Mouse (Mus musculus): ENCODE results near the gene Gmpr.
"Not testable (repeated sequence)": the region's sequence is repeated elsewhere in the genome, so short reads cannot be mapped to it uniquely, and the experiment has no call there.

The Gmpr gene

DNA sequence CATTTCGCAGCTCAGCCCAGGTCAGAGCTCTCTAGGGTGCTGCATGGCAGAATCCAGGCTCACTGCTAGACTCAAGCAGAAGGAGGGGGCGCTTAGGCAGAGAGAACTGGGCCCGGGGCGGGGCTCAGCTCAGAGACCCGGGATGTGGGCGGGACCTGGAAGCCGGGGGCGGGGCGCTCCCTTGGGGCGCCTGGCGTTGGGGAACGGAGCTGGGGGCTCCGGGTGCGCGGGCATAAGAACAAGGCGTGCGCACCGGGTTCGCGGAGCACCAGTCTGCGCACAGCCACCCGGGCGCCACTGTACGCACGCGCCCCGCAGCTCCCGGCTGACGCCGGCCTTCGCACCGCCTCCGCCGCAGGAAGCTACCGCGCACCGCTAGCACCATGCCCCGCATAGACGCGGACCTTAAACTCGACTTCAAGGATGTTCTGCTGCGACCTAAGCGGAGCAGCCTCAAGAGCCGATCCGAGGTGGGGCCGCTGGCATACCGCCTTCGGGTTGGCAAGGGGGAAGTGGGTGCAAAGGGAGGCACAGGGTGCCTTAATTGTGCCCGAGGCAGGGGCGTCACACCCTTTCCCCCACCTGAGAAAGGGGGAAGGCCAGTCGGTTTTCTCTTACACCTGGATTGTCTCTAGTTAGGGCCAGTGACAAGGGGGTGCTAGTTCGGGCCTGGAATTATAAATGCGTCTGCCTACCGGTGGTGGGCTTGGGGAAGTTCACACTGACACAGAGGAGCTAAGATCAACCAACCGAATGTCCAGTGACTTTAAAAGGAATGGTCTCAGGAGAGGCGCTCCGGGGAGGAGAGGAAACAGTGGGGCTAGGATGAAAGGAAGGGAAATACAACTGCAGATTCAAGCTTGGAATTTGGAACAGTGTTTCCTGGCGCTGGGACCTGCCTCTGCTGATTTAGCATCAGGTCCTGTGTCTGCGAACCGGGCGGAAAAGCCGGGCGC is at the start of gene Gmpr:
Gene Gmpr, plus strand, starts transcription at position 171 of the 956 bp plus-strand sequence.
- DNase-seq (ENCODE audit: low spot score in 2 of 2), result peak; percentile 52 to 60

DNA sequence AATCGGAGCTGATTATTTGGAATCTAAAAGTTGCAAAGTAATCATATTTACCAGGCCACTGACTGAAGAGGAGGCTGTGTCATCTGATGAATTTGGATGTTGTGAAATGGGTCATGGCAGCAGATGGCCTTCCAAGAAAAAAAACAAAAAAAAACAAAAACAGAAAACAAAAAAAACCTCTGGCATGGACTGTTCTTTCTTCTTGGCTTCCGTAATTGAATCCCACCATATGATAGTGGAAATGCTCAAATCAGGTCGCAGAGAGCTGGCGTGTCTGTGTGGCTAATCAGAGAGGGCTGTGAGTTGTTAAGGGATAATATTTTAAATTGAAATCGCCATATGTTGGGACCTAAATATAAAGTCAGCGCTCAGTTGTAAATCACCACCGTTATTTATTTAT is 49.8 kb upstream of the Gmpr start:
- DNase-seq (ENCODE audit: low spot score in 2 of 2), result no peak

- DNase-seq (ENCODE audit: low spot score in 2 of 2), result no peak
Observed at GRCm38 (mm10) chr13:45460177-45460576, 47.1 kb upstream of the Gmpr start.

DNA sequence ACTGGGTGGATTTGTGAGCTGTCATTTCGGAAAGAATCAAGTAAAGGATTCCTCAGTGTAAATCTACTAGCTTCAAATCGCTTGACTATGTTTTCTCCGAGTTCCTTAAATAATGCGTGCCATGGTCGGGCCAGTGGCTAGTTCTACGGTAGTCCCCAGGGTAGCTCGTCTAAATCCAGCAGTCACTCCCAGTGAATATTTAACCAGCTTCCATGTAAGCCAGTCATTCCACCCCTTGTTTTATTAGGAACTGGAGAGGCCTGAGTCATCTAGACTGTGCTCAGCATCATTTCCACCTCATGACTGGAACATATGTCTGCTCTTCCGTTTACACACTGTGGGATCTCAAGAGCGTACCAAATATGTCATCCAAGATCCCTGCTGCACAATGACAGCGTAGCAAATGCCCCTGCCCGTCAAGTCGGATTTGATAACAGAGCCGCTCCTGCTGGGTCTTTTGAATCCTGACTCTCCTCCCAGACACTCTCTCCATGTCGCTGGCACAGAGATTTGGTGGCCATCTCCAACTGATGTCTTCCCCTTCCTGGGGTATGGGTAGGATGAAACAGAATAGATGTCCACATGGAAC is 45.8 kb upstream of the Gmpr start:
- DNase-seq (ENCODE audit: low spot score in 2 of 2), result no peak

- no peak for DNase-seq (ENCODE audit: low spot score in 2 of 2)
Observed at GRCm38 (mm10) chr13:45465616-45466015, 41.6 kb upstream of the Gmpr start.

- no peak for DNase-seq (ENCODE audit: low spot score in 2 of 2)
Observed at GRCm38 (mm10) chr13:45466031-45466519, 41.2 kb upstream of the Gmpr start.

- DNase-seq (ENCODE audit: low spot score in 2 of 2), result no peak
Observed at GRCm38 (mm10) chr13:45468751-45469150, 38.5 kb upstream of the Gmpr start.

DNA sequence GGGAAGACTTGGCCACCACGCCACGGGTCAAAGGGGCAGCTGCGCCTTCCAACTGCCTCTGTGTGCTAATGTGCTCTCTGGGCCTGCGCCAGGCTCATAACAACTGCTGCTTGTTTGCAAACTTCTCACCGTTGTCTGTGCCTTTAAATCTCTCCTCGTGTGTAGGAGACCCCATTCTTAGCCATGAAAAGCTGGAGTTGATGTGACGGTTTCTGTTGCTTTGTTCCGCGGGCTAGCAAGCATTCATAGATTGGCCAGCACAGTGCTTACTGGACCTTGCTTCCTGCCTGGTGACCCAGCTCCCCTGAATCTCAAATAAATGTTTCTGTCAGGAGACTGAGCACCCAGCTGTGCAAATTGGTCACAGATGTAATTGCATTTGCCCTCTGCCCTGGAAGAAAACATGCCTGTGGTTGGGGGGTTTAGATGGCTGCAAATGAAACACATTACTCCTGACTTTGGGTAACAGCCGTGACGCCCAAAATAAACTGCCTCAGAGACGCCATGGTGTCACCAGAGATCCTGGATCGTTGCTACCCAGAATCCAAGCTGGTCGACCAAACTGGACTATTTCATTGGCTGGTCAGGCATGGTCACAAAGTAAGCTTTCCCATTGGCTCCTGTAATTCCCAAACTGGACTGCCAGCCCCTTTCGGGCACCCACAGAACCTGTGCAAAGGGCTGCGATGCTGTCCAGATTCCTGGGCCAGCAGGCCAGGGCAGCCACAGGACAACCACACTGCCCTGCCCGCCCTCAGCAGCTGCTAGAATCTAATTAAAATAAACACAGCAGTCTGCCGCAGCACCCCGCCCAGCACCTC is 37.6 kb upstream of the Gmpr start:
- DNase-seq (ENCODE audit: low spot score in 2 of 2), result peak in 1 of 2 experiments; percentile 11

DNA sequence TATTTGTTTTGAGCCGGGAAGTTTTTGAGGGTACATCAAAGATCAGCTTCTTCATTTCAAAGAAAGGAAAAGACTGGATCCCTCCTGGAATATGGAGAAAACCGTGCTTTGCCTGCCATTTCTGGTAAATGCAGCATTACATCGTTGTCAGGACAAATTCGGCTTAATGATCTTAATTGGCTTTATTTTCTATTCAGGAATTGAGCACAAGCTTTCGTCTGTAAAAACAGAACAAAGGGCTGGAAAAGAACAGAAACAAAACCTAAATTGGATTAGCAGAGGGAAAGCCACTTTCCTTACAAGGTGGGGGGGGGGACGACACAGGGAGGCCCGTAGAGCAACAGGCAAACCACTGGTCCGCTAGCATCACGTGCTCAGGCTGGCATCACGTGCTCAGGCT is 33.9 kb upstream of the Gmpr start:
- no peak for DNase-seq (ENCODE audit: low spot score in 2 of 2)

DNA sequence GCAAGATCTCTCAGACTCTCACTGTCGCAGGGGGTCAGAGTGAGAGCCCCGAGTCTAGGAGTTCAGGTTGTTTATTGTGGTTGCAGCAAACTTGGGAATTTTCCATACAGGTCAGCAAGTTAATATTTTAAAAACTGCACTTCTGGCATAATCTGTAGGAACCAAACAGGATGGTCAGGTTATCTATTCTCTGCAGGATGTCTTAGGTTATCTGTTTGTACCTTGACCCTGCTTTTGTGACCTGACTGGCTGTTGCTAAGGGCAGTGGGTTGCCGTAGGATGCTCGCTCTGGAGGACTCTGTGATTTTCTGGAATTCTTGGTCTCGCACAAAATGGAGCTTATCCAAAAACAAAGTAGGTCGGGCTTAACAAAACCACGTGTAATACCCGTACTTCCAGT is 31.9 kb upstream of the Gmpr start:
- DNase-seq (ENCODE audit: low spot score in 2 of 2), result no peak

DNA sequence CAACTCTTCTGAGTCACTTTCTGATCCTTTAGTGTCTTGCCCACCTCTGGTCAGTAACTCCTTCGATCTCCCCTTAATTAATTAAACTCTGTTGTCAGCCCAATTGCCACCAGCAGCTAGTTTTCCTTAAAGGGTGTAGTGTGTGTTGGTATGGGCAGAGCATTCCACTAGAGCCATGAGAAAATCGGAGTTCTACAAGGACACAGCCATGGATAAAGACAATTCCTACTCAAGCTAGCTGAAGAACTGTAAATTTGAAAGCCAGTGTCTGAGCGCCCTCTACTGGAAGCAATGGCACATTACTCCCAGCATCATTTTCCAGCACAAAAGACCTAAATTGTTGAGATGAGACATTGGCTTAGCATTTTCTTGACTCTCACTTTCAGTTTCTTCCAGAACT is 30.1 kb upstream of the Gmpr start:
- DNase-seq (ENCODE audit: low spot score in 2 of 2), result peak; percentile 31 to 60

DNA sequence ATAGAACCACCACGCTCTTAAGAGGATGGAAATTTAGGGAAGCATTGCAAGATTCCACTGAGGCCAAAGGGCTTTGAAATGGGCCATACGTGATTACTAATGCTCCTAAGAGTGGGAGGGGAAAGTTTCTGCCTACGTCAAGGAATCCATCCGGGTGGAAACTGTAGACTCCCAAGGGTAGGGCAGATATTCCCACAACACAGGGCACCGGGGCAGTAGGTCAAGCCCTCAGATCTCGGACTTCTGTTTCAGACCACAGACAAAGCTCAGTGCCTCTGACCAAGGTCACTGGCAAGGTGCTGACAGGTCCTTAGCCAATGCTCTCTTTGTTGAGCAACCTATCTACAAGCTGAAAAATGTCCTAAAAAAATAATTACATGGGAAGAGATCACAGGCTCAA is 27.3 kb upstream of the Gmpr start:
- DNase-seq (ENCODE audit: low spot score in 2 of 2), result no peak

DNA sequence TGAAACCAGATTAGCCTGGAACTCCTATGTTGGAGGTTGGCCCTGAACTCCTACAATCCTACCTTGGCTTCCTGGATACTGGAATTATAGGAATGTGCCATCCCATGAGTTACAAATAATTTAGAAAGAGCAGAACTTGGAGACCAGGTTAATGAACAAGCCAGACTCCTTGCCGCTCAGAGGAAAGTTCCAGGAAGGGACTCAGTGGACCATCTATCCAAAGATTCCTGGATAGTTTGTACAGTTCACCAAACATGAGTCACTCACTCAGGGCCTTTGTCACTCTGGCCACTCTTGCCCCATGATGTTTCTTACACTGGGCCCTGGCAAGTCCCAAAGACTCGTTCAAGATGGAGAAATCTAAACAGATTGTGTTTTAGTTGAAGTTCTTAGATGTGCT is 24.0 kb upstream of the Gmpr start:
- DNase-seq (ENCODE audit: low spot score in 2 of 2), result no peak

GRCm38 (mm10) chr13:45483949-45484348 is 23.3 kb upstream of the Gmpr start:
- not testable (repeated sequence) for DNase-seq (ENCODE audit: low spot score in 2 of 2)

DNA sequence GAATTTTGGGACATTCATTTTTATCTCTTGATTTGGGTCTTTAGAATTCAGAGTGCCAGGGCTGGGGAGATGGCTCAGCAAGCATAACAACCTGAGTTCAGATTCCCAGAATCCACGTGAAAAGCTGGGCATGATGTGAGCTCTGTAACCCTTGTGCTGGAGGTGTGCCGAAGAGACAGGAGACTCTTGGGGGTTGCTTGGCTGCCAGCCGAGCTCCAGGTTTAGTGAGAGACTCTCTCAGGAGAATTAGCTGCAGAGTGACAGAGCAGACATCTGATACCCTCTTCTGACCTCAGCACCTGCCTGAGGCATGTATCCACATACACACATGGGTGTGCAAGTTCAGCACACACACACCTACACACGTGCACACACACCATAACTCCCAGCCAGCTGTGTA is 21.6 kb upstream of the Gmpr start:
- DNase-seq (ENCODE audit: low spot score in 2 of 2), result no peak

DNA sequence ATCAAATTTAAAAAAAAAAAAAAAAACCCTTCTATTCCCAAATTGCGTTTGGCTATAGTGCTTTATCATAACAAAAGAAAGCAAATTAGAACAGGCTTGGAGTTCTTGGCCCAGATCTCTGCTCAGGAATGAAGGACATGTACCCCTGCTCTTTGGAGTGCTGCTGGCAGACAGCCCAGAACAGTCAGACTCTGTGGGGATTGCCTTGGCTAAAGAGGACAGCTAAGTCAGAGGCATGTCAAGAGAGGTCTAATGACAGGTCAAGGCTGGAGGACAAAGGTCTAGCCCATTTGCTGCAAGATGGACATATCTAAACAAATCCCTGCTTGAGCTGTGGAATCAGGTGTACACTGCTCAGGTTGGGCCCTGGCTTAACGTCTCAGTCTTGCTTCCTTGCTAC is 20.6 kb upstream of the Gmpr start:
- DNase-seq (ENCODE audit: low spot score in 2 of 2), result no peak

DNA sequence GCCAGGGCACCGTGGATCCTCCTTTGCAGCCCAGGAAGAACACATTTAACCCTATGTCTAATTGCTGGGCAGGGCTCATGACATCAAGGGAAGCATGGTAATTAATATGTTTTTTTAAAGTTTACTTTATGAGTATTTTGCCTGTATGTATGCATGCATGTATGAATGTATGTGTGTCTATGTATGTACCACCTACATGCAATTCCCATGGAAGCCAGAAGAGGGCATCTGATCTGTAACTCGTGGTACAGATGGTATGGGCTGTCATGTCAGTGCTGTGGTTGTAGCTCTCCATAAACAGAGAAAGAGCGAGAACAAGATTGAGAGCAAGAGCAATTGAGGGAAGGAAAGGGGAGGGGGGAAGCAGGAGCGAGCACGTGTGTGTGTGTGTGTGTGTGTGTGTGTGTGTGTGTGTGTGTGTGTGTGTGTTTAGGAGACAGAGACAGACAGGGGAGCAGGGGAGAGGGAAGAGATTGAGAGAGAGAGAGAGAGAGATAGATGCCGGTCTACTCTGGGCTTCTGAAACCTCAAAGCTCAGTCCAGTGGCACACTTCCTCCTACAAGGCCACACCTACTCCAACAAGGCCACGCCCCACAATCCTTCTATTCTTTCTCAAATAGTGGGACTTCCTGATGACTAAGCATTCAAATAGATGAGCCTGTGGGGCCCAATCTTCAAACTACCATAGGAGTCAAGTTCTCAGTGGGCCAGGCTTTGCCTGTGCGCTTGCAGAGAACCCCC is 15.1 kb upstream of the Gmpr start:
- DNase-seq (ENCODE audit: low spot score in 2 of 2), result no peak

DNA sequence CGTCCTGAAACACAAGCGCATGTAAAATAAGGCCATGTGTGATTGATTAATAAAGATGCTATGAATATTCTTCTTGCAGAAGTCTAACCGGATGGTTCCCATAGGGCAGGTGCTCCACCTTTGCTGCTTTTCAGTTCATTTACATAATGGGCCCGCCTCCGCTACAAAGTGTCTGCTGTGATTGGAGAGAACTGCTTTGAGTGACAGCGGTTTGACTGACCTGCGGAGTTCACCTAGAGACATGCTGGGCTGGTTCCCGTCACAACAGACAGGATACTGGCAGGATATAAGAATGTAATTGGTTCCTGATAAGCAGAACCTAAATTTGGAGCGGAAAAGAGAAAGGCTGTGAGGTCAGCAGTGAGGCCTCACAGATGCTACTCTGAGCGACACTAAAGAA is 13.4 kb upstream of the Gmpr start:
- DNase-seq (ENCODE audit: low spot score in 2 of 2), result no peak

- no peak for DNase-seq (ENCODE audit: low spot score in 2 of 2)
Observed at GRCm38 (mm10) chr13:45498623-45499022, 8.6 kb upstream of the Gmpr start.

GRCm38 (mm10) chr13:45499391-45499790 is 7.9 kb upstream of the Gmpr start:
- no peak for DNase-seq (ENCODE audit: low spot score in 2 of 2)

DNA sequence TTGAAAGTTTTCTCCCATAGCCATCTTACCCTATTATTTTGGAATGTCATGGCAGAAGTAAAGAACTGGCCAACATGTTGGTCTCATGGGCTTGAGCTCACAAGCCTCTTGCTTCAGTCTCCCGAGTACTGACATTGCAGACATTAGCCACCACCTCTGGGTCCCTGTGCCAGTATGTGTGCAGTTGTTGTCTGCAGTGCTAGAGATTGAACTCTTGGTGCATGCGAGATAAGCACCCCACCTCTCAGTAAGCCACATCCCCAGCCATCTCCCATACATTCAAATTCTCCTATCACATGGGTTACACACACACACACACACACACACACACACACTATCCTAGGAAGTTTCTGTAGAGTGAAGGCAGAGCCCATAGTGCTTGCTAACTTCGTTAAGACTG is 7.3 kb upstream of the Gmpr start:
- DNase-seq (ENCODE audit: low spot score in 2 of 2), result no peak

- DNase-seq (ENCODE audit: low spot score in 2 of 2), result no peak
Observed at GRCm38 (mm10) chr13:45502791-45503190, 4.5 kb upstream of the Gmpr start.
